Mouse (Mus musculus): Measurements from ENCODE around the gene Sult2b1. TPM values are rescaled to one million over a fixed set of nuclear protein-coding genes. Genes with fewer than 3 reads are reported as not detected.

Sult2b1 gene
- polyA plus RNA-seq, 1 experiment from 2014 or later = 0.70 TPM

- Histone ChIP-seq H3K4me2 (peak overlapping the region; percentile 65), H3K27ac (ENCODE audit: low read depth, low read length) (no peak overlapping the region), H3K4me3 (ENCODE audit: low read depth, low read length) (peak overlapping the region; percentile 54), H3K9me3 (ENCODE audit: control insufficient read depth, low read length) (no peaks in the 10 kb centered on the region), H3K9ac (ENCODE audit: low read depth, low read length) (no peak overlapping the region), H3K36me3 (ENCODE audit: control insufficient read depth, insufficient read depth, low read length) (no peaks in the 10 kb centered on the region), H3K27me3 (replicated peaks; ENCODE audit: control insufficient read depth, insufficient read depth, low read length) (peaks cover 60% of the 10 kb centered on the region), H3K4me1 (replicated peaks; ENCODE audit: control insufficient read depth, insufficient read depth, low read length) (peaks cover 6% of the 10 kb centered on the region; the same call in 1 of the 2 replicates)
- WGBS = 8% methylated on average over 17 of the region's 17 CpGs
- no peak for DNase-seq (ENCODE audit: low spot score)
- peak; percentile 33; the same call in 1 of the 2 replicates for ATAC-seq (replicated peaks; ENCODE audit: low FRiP score)
Measured at GRCm38 (mm10) chr7:45786661-45787413, 2.4 kb upstream of the Sult2b1 start.

DNA sequence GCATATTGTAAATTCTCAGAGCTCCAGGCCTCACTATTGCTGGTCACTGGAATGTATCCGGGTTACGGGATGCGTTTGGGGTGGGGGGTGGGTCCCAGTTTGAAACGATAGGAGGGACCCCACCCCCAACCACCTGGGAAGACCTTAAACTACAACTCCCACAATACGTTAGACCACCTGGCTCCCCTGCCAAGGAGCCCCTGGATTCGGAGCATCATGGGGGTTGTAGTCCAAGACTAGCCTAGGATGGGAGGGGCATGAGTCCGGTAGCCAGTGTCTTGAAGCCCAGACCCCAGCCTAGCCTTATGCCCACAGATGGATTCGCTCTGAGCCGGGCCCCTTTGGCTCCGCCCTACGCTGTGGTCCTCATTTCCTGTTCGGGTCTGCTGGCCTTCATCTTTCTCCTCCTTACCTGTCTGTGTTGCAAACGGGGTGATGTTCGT lies 1.7 kb upstream of the Sult2b1 start:
- WGBS = 4% methylated on average over 14 of the region's 14 CpGs
- Histone ChIP-seq H3K9me3 (ENCODE audit: control insufficient read depth, low read length) (no peaks in the 10 kb centered on the region), H3K4me2 (peak overlapping the region; percentile 65), H3K27me3 (replicated peaks; ENCODE audit: control insufficient read depth, insufficient read depth, low read length) (peaks cover 58% of the 10 kb centered on the region), H3K4me3 (ENCODE audit: low read depth, low read length) (peak overlapping the region; percentile 54), H3K27ac (ENCODE audit: low read depth, low read length) (no peak overlapping the region), H3K9ac (ENCODE audit: low read depth, low read length) (no peak overlapping the region), H3K4me1 (replicated peaks; ENCODE audit: control insufficient read depth, insufficient read depth, low read length) (peaks cover 6% of the 10 kb centered on the region; the same call in 1 of the 2 replicates), H3K36me3 (ENCODE audit: control insufficient read depth, insufficient read depth, low read length) (no peaks in the 10 kb centered on the region)
- ATAC-seq (replicated peaks; ENCODE audit: low FRiP score) (0 out of 2 replicates have a peak, but pooled peaks have one; percentile 35), DNase-seq (ENCODE audit: low spot score) (peak; percentile 59)

DNA sequence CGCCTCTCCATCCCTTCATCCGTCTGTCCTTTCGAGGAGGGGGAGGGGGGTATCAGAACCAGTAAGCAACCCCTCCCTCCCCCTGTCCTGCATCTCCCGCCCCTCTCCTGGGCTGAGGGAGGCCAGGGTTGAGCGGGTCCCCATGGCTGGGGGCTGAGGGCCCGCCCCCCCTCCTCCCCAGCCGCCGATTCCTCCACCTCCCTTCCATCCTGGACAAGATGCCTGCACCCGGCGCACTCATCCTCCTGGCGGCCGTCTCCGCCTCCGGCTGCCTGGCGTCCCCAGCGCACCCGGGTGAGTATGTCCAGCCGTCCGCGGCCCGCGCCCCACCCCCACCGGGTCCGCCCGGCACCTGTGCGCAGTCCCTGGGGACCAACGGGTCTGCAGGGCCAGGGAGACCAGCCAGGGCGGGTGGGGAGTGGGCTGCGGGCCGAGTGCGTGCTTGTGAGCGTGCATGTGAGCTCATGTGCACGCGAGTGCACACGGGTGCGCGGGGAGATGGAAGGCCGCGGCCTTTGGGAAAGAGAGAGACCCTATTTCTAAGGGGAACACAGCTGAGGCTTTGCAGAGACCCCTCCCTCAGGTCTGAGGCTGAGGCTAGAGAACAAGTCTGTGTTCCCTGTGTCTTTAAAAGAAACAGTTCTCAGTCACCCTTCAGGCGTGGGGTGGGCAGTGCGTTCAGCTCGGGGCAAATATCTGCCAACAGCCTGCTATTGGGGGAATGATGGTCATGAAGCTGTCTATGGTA lies 1.1 kb upstream of the Sult2b1 start:
- Histone ChIP-seq H3K36me3 (ENCODE audit: control insufficient read depth, insufficient read depth, low read length) (no peaks in the 10 kb centered on the region), H3K9ac (ENCODE audit: low read depth, low read length) (peak overlapping the region; percentile 5; the same call in 1 of the 2 replicates), H3K27ac (ENCODE audit: low read depth, low read length) (no peak overlapping the region), H3K9me3 (ENCODE audit: control insufficient read depth, low read length) (no peaks in the 10 kb centered on the region), H3K4me1 (replicated peaks; ENCODE audit: control insufficient read depth, insufficient read depth, low read length) (peaks cover 6% of the 10 kb centered on the region; the same call in 1 of the 2 replicates), H3K4me3 (ENCODE audit: low read depth, low read length) (peak overlapping the region; percentile 54), H3K4me2 (peak overlapping the region; percentile 65), H3K27me3 (replicated peaks; ENCODE audit: control insufficient read depth, insufficient read depth, low read length) (peaks cover 58% of the 10 kb centered on the region)
- ATAC-seq (replicated peaks; ENCODE audit: low FRiP score) (0 out of 2 replicates have a peak, but pooled peaks have one; percentile 31), DNase-seq (ENCODE audit: low spot score) (no peak)
- WGBS = 3% methylated on average over 38 of the region's 42 CpGs

GRCm38 (mm10) chr7:45783511-45784091 lies 868 bp downstream of the Sult2b1 start, which contains the start of gene Lmtk3:
TSS of gene Lmtk3 (plus strand) at chr7:45783738.
- H3K27me3 ChIP-seq (replicated peaks; ENCODE audit: control insufficient read depth, insufficient read depth, low read length) = peaks cover 58% of the 10 kb centered on the region
- peak within 1 kb of the TSS; percentile 86 for H3K4me2 ChIP-seq
- peak; percentile 78 for DNase-seq (ENCODE audit: low spot score)
- peak; percentile 53; the same call in 1 of the 2 replicates for ATAC-seq (replicated peaks; ENCODE audit: low FRiP score)
- 2% methylated on average over 38 of the region's 38 CpGs for WGBS
- no peaks in the 10 kb centered on the region for H3K36me3 ChIP-seq (ENCODE audit: control insufficient read depth, insufficient read depth, low read length)
- H3K9me3 ChIP-seq (ENCODE audit: control insufficient read depth, low read length) = no peaks in the 10 kb centered on the region
- no peak within 1 kb of the TSS for H3K27ac ChIP-seq (ENCODE audit: low read depth, low read length)
- H3K9ac ChIP-seq (ENCODE audit: low read depth, low read length) = peak within 1 kb of the TSS; percentile 64
- H3K4me1 ChIP-seq (replicated peaks; ENCODE audit: control insufficient read depth, insufficient read depth, low read length) = peaks cover 10% of the 10 kb centered on the region; the same call in 1 of the 2 replicates
- peak within 1 kb of the TSS; percentile 60 for H3K4me3 ChIP-seq (ENCODE audit: low read depth, low read length)

DNA sequence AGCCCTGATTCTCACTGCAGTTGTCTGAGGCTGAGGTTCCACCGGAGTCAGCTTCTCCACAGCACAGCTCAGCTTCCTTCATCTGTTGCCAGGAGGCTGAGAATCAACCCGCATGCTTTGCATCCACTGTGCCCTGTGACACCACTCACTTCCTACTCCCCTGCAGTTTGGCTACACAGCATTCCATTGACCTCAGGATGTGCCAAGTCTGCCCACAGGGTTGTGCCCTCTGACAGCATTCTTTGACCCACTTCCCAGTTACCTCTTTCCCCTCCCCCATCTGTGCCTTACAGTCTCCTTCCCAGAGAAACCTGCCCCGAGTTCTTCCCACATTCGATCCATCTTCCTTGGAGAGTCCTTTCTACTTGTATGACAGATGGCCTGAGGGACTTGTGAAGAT lies 2.2 kb downstream of the Sult2b1 start:
- H3K4me1 ChIP-seq (replicated peaks; ENCODE audit: control insufficient read depth, insufficient read depth, low read length) = peaks cover 10% of the 10 kb centered on the region; the same call in 1 of the 2 replicates
- DNase-seq (ENCODE audit: low spot score) (no peak), ATAC-seq (replicated peaks; ENCODE audit: low FRiP score) (no peak)
- H3K27me3 ChIP-seq (replicated peaks; ENCODE audit: control insufficient read depth, insufficient read depth, low read length) = peaks cover 48% of the 10 kb centered on the region
- 75% methylated on average over 4 of the region's 4 CpGs for WGBS
- H3K4me3 ChIP-seq (ENCODE audit: low read depth, low read length) = no peak overlapping the region
- H3K36me3 ChIP-seq (ENCODE audit: control insufficient read depth, insufficient read depth, low read length) = no peaks in the 10 kb centered on the region
- H3K4me2 ChIP-seq = no peak overlapping the region
- no peak overlapping the region for H3K27ac ChIP-seq (ENCODE audit: low read depth, low read length)
- no peaks in the 10 kb centered on the region for H3K9me3 ChIP-seq (ENCODE audit: control insufficient read depth, low read length)
- H3K9ac ChIP-seq (ENCODE audit: low read depth, low read length) = no peak overlapping the region

GRCm38 (mm10) chr7:45779081-45779641 lies 5.3 kb downstream of the Sult2b1 start:
- WGBS = 21% methylated on average over 22 of the region's 22 CpGs
- Histone ChIP-seq H3K27ac (ENCODE audit: low read depth, low read length) (no peak overlapping the region), H3K36me3 (ENCODE audit: control insufficient read depth, insufficient read depth, low read length) (no peaks in the 10 kb centered on the region), H3K4me1 (replicated peaks; ENCODE audit: control insufficient read depth, insufficient read depth, low read length) (peaks cover 4% of the 10 kb centered on the region; the same call in 1 of the 2 replicates), H3K9me3 (ENCODE audit: control insufficient read depth, low read length) (no peaks in the 10 kb centered on the region), H3K9ac (ENCODE audit: low read depth, low read length) (no peak overlapping the region), H3K27me3 (replicated peaks; ENCODE audit: control insufficient read depth, insufficient read depth, low read length) (peaks cover 17% of the 10 kb centered on the region), H3K4me3 (ENCODE audit: low read depth, low read length) (no peak overlapping the region), H3K4me2 (peak overlapping the region; percentile 5)
- DNase-seq (ENCODE audit: low spot score) (no peak), ATAC-seq (replicated peaks; ENCODE audit: low FRiP score) (no peak)

DNA sequence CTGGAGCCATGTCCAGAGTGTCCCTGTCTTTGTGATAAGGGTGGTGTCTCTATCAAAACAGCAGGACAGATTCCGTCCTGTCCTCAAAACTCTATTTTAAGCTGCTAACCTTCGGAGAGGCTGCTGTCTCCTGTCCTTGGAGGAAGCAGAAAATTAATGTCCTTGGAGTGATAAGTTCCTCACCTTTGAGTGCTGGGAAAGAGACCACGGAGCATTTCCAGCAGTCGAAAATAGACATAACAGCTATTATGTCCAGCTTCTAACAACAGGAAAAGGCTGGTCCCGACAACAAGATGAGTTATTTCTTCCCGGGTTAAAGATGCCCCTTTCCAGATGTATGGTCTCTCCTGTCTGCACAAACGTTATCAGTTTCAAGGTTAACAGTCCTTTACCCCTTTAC lies 9.2 kb downstream of the Sult2b1 start:
- no peak for ATAC-seq (replicated peaks; ENCODE audit: low FRiP score)
- no peak overlapping the region for H3K9ac ChIP-seq (ENCODE audit: low read depth, low read length)

DNA sequence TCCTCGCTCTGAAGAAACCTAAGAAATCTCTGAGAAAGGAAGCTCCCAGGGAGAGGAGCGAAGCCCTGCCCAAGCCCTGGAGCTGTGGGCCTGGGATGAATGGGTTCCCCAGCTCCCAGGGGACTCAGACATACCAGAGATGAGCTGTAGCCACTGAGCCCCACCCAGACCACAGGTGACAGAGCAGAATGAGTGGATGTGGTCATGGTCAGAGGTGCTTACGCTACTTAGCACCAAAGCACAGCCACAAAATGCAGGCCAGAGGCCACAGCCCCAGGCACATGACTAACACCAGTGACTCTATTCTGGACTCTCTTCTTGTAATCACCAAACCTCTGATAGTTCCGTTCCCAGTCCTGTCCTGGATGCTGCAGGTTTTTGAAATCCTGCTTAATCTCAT lies 13.4 kb downstream of the Sult2b1 start:
- 63% methylated on average over 4 of the region's 4 CpGs for WGBS

More for the DNA sequence above, 9.2 kb downstream of the Sult2b1 start:
- H3K27ac ChIP-seq (ENCODE audit: low read depth, low read length) = no peak overlapping the region
- no peak overlapping the region for H3K4me3 ChIP-seq (ENCODE audit: low read depth, low read length)
- WGBS = 67% methylated on average over 7 of the region's 7 CpGs
- H3K4me1 ChIP-seq (replicated peaks; ENCODE audit: control insufficient read depth, insufficient read depth, low read length) = peaks cover 4% of the 10 kb centered on the region; the same call in 1 of the 2 replicates
- DNase-seq (ENCODE audit: low spot score) = no peak
- peaks cover 8% of the 10 kb centered on the region for H3K27me3 ChIP-seq (replicated peaks; ENCODE audit: control insufficient read depth, insufficient read depth, low read length)
- H3K36me3 ChIP-seq (ENCODE audit: control insufficient read depth, insufficient read depth, low read length) = no peaks in the 10 kb centered on the region
- no peak overlapping the region for H3K4me2 ChIP-seq
- H3K9me3 ChIP-seq (ENCODE audit: control insufficient read depth, low read length) = no peaks in the 10 kb centered on the region

More for the DNA sequence above, 13.4 kb downstream of the Sult2b1 start:
- Histone ChIP-seq H3K4me2 (no peak overlapping the region), H3K27ac (ENCODE audit: low read depth, low read length) (no peak overlapping the region), H3K9ac (ENCODE audit: low read depth, low read length) (no peak overlapping the region), H3K4me1 (replicated peaks; ENCODE audit: control insufficient read depth, insufficient read depth, low read length) (no peaks in the 10 kb centered on the region), H3K9me3 (ENCODE audit: control insufficient read depth, low read length) (no peaks in the 10 kb centered on the region), H3K36me3 (ENCODE audit: control insufficient read depth, insufficient read depth, low read length) (no peaks in the 10 kb centered on the region), H3K27me3 (replicated peaks; ENCODE audit: control insufficient read depth, insufficient read depth, low read length) (no peaks in the 10 kb centered on the region; the same call in 1 of the 2 replicates), H3K4me3 (ENCODE audit: low read depth, low read length) (no peak overlapping the region)
- DNase-seq (ENCODE audit: low spot score) = no peak
- no peak for ATAC-seq (replicated peaks; ENCODE audit: low FRiP score)
